Mouse (Mus musculus): ENCODE results near the gene Hadhb. TPM values are rescaled to one million over a fixed set of nuclear protein-coding genes. Genes with fewer than 3 reads are reported as not detected.

The Hadhb gene
- polyA plus RNA-seq, 1 experiment from 2014 or later = 169 TPM

- peak overlapping the region; percentile 92 for H3K4me3 ChIP-seq (ENCODE audit: low read depth, low read length)
- H3K9me3 ChIP-seq (ENCODE audit: control insufficient read depth, low read length) = no peaks in the 10 kb centered on the region
- 0 out of 2 replicates have a peak, but pooled peaks cover 3% of the 10 kb centered on the region for H3K36me3 ChIP-seq (ENCODE audit: control insufficient read depth, insufficient read depth, low read length)
- peaks cover 9% of the 10 kb centered on the region for H3K4me1 ChIP-seq (replicated peaks; ENCODE audit: control insufficient read depth, insufficient read depth, low read length)
- H3K27me3 ChIP-seq (replicated peaks; ENCODE audit: control insufficient read depth, insufficient read depth, low read length) = no peaks in the 10 kb centered on the region
- ATAC-seq (replicated peaks; ENCODE audit: low FRiP score, low TSS enrichment, low read depth) (no peak), DNase-seq (ENCODE audit: low spot score) (no peak)
- 27% methylated on average over 13 of the region's 13 CpGs for WGBS
- H3K4me2 ChIP-seq (ENCODE audit: low read length) = peak overlapping the region; percentile 85
- H3K9ac ChIP-seq (ENCODE audit: low read length) = peak overlapping the region; percentile 84
- peak overlapping the region; percentile 92; the same call in 1 of the 2 replicates for H3K27ac ChIP-seq (ENCODE audit: low read depth)
Measured at GRCm38 (mm10) chr5:30155821-30156629, 977 bp downstream of the Hadhb start.

GRCm38 (mm10) chr5:30159601-30160000, 4.6 kb downstream of the Hadhb start:
- DNase-seq (ENCODE audit: low spot score) = no peak
- Histone ChIP-seq H3K9ac (ENCODE audit: low read length) (no peak overlapping the region), H3K9me3 (ENCODE audit: control insufficient read depth, low read length) (no peaks in the 10 kb centered on the region), H3K4me1 (replicated peaks; ENCODE audit: control insufficient read depth, insufficient read depth, low read length) (peaks cover 6% of the 10 kb centered on the region; the same call in 1 of the 2 replicates), H3K27me3 (replicated peaks; ENCODE audit: control insufficient read depth, insufficient read depth, low read length) (no peaks in the 10 kb centered on the region), H3K4me2 (ENCODE audit: low read length) (no peak overlapping the region), H3K36me3 (ENCODE audit: control insufficient read depth, insufficient read depth, low read length) (0 out of 2 replicates have a peak, but pooled peaks cover 3% of the 10 kb centered on the region), H3K4me3 (ENCODE audit: low read depth, low read length) (no peak overlapping the region), H3K27ac (ENCODE audit: low read depth) (no peak overlapping the region)
- WGBS = 76% methylated on average over 6 of the region's 6 CpGs
- no peak for ATAC-seq (replicated peaks; ENCODE audit: low FRiP score, low TSS enrichment, low read depth)

GRCm38 (mm10) chr5:30161836-30162235, 6.8 kb downstream of the Hadhb start:
- DNase-seq (ENCODE audit: low spot score) (no peak), ATAC-seq (replicated peaks; ENCODE audit: low FRiP score, low TSS enrichment, low read depth) (no peak)
- no peak overlapping the region for H3K9ac ChIP-seq (ENCODE audit: low read length)
- WGBS = 74% methylated on average over 1 of the region's 1 CpGs
- no peaks in the 10 kb centered on the region for H3K27me3 ChIP-seq (replicated peaks; ENCODE audit: control insufficient read depth, insufficient read depth, low read length)
- H3K4me3 ChIP-seq (ENCODE audit: low read depth, low read length) = no peak overlapping the region
- H3K4me2 ChIP-seq (ENCODE audit: low read length) = no peak overlapping the region
- H3K27ac ChIP-seq (ENCODE audit: low read depth) = no peak overlapping the region
- no peaks in the 10 kb centered on the region for H3K4me1 ChIP-seq (replicated peaks; ENCODE audit: control insufficient read depth, insufficient read depth, low read length)
- H3K36me3 ChIP-seq (ENCODE audit: control insufficient read depth, insufficient read depth, low read length) = 0 out of 2 replicates have a peak, but pooled peaks cover 12% of the 10 kb centered on the region
- H3K9me3 ChIP-seq (ENCODE audit: control insufficient read depth, low read length) = no peaks in the 10 kb centered on the region

- H3K4me1 ChIP-seq (replicated peaks; ENCODE audit: control insufficient read depth, insufficient read depth, low read length) = no peaks in the 10 kb centered on the region
- no peaks in the 10 kb centered on the region for H3K27me3 ChIP-seq (replicated peaks; ENCODE audit: control insufficient read depth, insufficient read depth, low read length)
- 68% methylated on average over 6 of the region's 6 CpGs for WGBS
- no peak overlapping the region for H3K4me3 ChIP-seq (ENCODE audit: low read depth, low read length)
- H3K27ac ChIP-seq (ENCODE audit: low read depth) = no peak overlapping the region
- no peak for DNase-seq (ENCODE audit: low spot score)
- no peak overlapping the region for H3K4me2 ChIP-seq (ENCODE audit: low read length)
- ATAC-seq (replicated peaks; ENCODE audit: low FRiP score, low TSS enrichment, low read depth) = no peak
- 0 out of 2 replicates have a peak, but pooled peaks cover 12% of the 10 kb centered on the region for H3K36me3 ChIP-seq (ENCODE audit: control insufficient read depth, insufficient read depth, low read length)
- no peak overlapping the region for H3K9ac ChIP-seq (ENCODE audit: low read length)
- H3K9me3 ChIP-seq (ENCODE audit: control insufficient read depth, low read length) = no peaks in the 10 kb centered on the region
Measured at GRCm38 (mm10) chr5:30162339-30162738, 7.3 kb downstream of the Hadhb start.

GRCm38 (mm10) chr5:30165234-30165946, 10.3 kb downstream of the Hadhb start:
- no peaks in the 10 kb centered on the region for H3K9me3 ChIP-seq (ENCODE audit: control insufficient read depth, low read length)
- peaks cover 36% of the 10 kb centered on the region for H3K36me3 ChIP-seq (ENCODE audit: control insufficient read depth, insufficient read depth, low read length)
- no peak overlapping the region for H3K4me2 ChIP-seq (ENCODE audit: low read length)
- ATAC-seq (replicated peaks; ENCODE audit: low FRiP score, low TSS enrichment, low read depth) = no peak
- no peak for DNase-seq (ENCODE audit: low spot score)
- H3K4me3 ChIP-seq (ENCODE audit: low read depth, low read length) = no peak overlapping the region
- H3K27ac ChIP-seq (ENCODE audit: low read depth) = no peak overlapping the region
- H3K27me3 ChIP-seq (replicated peaks; ENCODE audit: control insufficient read depth, insufficient read depth, low read length) = no peaks in the 10 kb centered on the region
- H3K9ac ChIP-seq (ENCODE audit: low read length) = no peak overlapping the region
- H3K4me1 ChIP-seq (replicated peaks; ENCODE audit: control insufficient read depth, insufficient read depth, low read length) = no peaks in the 10 kb centered on the region
- WGBS = 80% methylated on average over 5 of the region's 5 CpGs

GRCm38 (mm10) chr5:30170303-30170940, 15.4 kb downstream of the Hadhb start:
- Histone ChIP-seq H3K4me1 (replicated peaks; ENCODE audit: control insufficient read depth, insufficient read depth, low read length) (no peaks in the 10 kb centered on the region), H3K27ac (ENCODE audit: low read depth) (no peak overlapping the region), H3K36me3 (ENCODE audit: control insufficient read depth, insufficient read depth, low read length) (peaks cover 62% of the 10 kb centered on the region), H3K4me3 (ENCODE audit: low read depth, low read length) (no peak overlapping the region), H3K27me3 (replicated peaks; ENCODE audit: control insufficient read depth, insufficient read depth, low read length) (no peaks in the 10 kb centered on the region), H3K9me3 (ENCODE audit: control insufficient read depth, low read length) (no peaks in the 10 kb centered on the region), H3K4me2 (ENCODE audit: low read length) (no peak overlapping the region), H3K9ac (ENCODE audit: low read length) (no peak overlapping the region)
- ATAC-seq (replicated peaks; ENCODE audit: low FRiP score, low TSS enrichment, low read depth) (no peak), DNase-seq (ENCODE audit: low spot score) (no peak)
- WGBS = 83% methylated on average over 5 of the region's 5 CpGs

- Histone ChIP-seq H3K27ac (ENCODE audit: low read depth) (no peak overlapping the region), H3K9me3 (ENCODE audit: control insufficient read depth, low read length) (no peaks in the 10 kb centered on the region), H3K4me1 (replicated peaks; ENCODE audit: control insufficient read depth, insufficient read depth, low read length) (no peaks in the 10 kb centered on the region), H3K27me3 (replicated peaks; ENCODE audit: control insufficient read depth, insufficient read depth, low read length) (no peaks in the 10 kb centered on the region), H3K4me3 (ENCODE audit: low read depth, low read length) (no peak overlapping the region), H3K9ac (ENCODE audit: low read length) (no peak overlapping the region), H3K4me2 (ENCODE audit: low read length) (no peak overlapping the region), H3K36me3 (ENCODE audit: control insufficient read depth, insufficient read depth, low read length) (peaks cover 76% of the 10 kb centered on the region)
- DNase-seq (ENCODE audit: low spot score) = no peak
- no peak for ATAC-seq (replicated peaks; ENCODE audit: low FRiP score, low TSS enrichment, low read depth)
Measured at GRCm38 (mm10) chr5:30172115-30172514, 17.1 kb downstream of the Hadhb start.

- Histone ChIP-seq H3K9ac (ENCODE audit: low read length) (no peak overlapping the region), H3K9me3 (ENCODE audit: control insufficient read depth, low read length) (no peaks in the 10 kb centered on the region), H3K4me1 (replicated peaks; ENCODE audit: control insufficient read depth, insufficient read depth, low read length) (no peaks in the 10 kb centered on the region), H3K36me3 (ENCODE audit: control insufficient read depth, insufficient read depth, low read length) (peaks cover 78% of the 10 kb centered on the region), H3K4me2 (ENCODE audit: low read length) (no peak overlapping the region), H3K27ac (ENCODE audit: low read depth) (no peak overlapping the region), H3K4me3 (ENCODE audit: low read depth, low read length) (no peak overlapping the region), H3K27me3 (replicated peaks; ENCODE audit: control insufficient read depth, insufficient read depth, low read length) (no peaks in the 10 kb centered on the region)
- WGBS = 36% methylated on average over 20 of the region's 20 CpGs
- no peak for DNase-seq (ENCODE audit: low spot score)
- no peak for ATAC-seq (replicated peaks; ENCODE audit: low FRiP score, low TSS enrichment, low read depth)
Measured at GRCm38 (mm10) chr5:30172931-30173692, 18.1 kb downstream of the Hadhb start.
